Mouse (Mus musculus): ENCODE results near the gene Macrod2.

DNA sequence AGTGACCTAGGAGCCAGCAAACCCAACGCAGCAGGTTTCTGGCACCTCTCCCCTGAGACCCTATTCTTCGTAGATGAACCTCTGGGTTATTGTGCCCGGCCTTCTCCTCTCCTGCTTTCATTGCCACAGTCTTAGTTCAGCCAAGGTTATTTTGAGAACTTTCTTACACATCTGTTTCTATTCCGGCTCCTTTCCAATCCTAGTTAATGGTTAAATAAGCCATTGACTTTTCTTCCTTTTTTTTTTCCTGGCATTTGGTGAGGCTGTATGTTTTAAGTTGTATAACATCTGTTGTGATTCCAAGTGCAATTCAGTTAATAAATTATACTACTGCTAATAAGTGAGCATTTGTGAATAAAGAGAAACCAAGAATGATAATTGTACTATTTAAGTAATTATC lies 44.0 kb downstream of the Macrod2 start:
- TF ChIP-seq CTCF (IDR thresholded peaks at IDR 0.05) (no peak), EP300 (IDR thresholded peaks at IDR 0.05) (no peak)

Measured in lung, postnatal 0 days (tissue).